9 mouse cellular contexts compared by ENCODE assay signal in genomic region chr9:110685591-110685990, GRCm38 (mm10). TPM values are rescaled to one million over a fixed set of nuclear protein-coding genes. Genes with fewer than 3 reads are reported as not detected.
DNase-seq lines count a peak whose midpoint lies in the region; ATAC-seq and TF ChIP-seq lines count a peak whose summit lies in the region.
"Had no signal": no experiment of that assay in that cellular context is flagged by ENCODE, and none has a peak within 500 bp of the region (broad histone marks: within the 10 kb centered on the region; RNA-seq: fewer than 3 reads in every experiment).

No protein-coding gene starts in this region.

- H3K27ac ChIP-seq in heart, adult 2 months: peak overlapping the region; percentile 79
- 0 out of 2 replicates have a peak overlapping the region, but pooled peaks have one; percentile 20 for H3K27ac ChIP-seq in midbrain, embryonic 14.5 days (replicated peaks; ENCODE audit: low read depth, low read length)
- H3K27ac ChIP-seq in midbrain, postnatal 0 days (ENCODE audit: low read depth, low read length): no peak overlapping the region
- H3K27ac ChIP-seq: liver, embryonic 15.5 days had no signal

- DNase-seq in heart, adult 2 months: peak in 1 of 2 experiments; percentile 46
- no peak for DNase-seq in heart, postnatal 25 days (ENCODE audit: low spot score)
- DNase-seq in midbrain, embryonic 14.5 days: no peak
- DNase-seq in midbrain, postnatal 0 days (ENCODE audit: low spot score): no peak
- DNase-seq in left cerebral cortex, adult 11 months (ENCODE audit: low spot score): no peak
- no peak for DNase-seq in embryo, embryonic 11 days

- no peaks in the 10 kb centered on the region; the same call in none of the 2 replicates for H3K36me3 ChIP-seq in heart, adult 2 months (ENCODE audit: control insufficient read depth, insufficient read depth, low read length)
- no peaks in the 10 kb centered on the region for H3K36me3 ChIP-seq in midbrain, embryonic 14.5 days (ENCODE audit: control insufficient read depth, insufficient read depth, low read length)
- no peaks in the 10 kb centered on the region for H3K36me3 ChIP-seq in midbrain, postnatal 0 days (ENCODE audit: insufficient read depth, low read length)
- H3K36me3 ChIP-seq in myocyte (ENCODE audit: control insufficient read depth, insufficient read depth): no peaks in the 10 kb centered on the region
- H3K36me3 ChIP-seq: liver, embryonic 15.5 days had no signal

- TF ChIP-seq POLR2A in heart, adult 2 months (IDR thresholded peaks at IDR 0.05; ENCODE audit: insufficient read depth, low read depth, low read length): no peak
- peak; percentile 31 for TF ChIP-seq POLR2A in myocyte (IDR thresholded peaks at IDR 0.05; ENCODE audit: insufficient read length, low read depth)

- no peak overlapping the region for H3K4me3 ChIP-seq in heart, adult 2 months
- no peak overlapping the region for H3K4me3 ChIP-seq in midbrain, embryonic 14.5 days (replicated peaks; ENCODE audit: low read depth, low read length)
- no peak overlapping the region for H3K4me3 ChIP-seq in midbrain, postnatal 0 days (ENCODE audit: low read depth, low read length)
- no peak overlapping the region for H3K4me3 ChIP-seq in myocyte
- H3K4me3 ChIP-seq: liver, embryonic 15.5 days had no signal

- no peaks in the 10 kb centered on the region; the same call in 1 of the 2 replicates for H3K79me2 ChIP-seq in heart, adult 2 months (replicated peaks; ENCODE audit: control insufficient read depth, insufficient read depth, low read length)
- peaks cover 14% of the 10 kb centered on the region for H3K79me2 ChIP-seq in myocyte (ENCODE audit: control insufficient read depth, insufficient read depth)

- no peaks in the 10 kb centered on the region for H3K27me3 ChIP-seq in heart, adult 2 months (ENCODE audit: control insufficient read depth, insufficient read depth, low read length)
- H3K27me3 ChIP-seq in midbrain, embryonic 14.5 days (ENCODE audit: control insufficient read depth, insufficient read depth, low read length): no peaks in the 10 kb centered on the region
- H3K27me3 ChIP-seq in midbrain, postnatal 0 days (ENCODE audit: insufficient read depth, low read length): no peaks in the 10 kb centered on the region
- H3K27me3 ChIP-seq in myocyte (ENCODE audit: control insufficient read depth, insufficient read depth, insufficient read length): no peaks in the 10 kb centered on the region
- H3K27me3 ChIP-seq: liver, embryonic 15.5 days had no signal

- peaks cover 39% of the 10 kb centered on the region for H3K4me1 ChIP-seq in heart, adult 2 months (ENCODE audit: control insufficient read depth, insufficient read depth, low read length)
- H3K4me1 ChIP-seq in midbrain, embryonic 14.5 days (ENCODE audit: control insufficient read depth, insufficient read depth, low read length): peaks cover 38% of the 10 kb centered on the region
- H3K4me1 ChIP-seq in midbrain, postnatal 0 days (ENCODE audit: insufficient read depth, low read length): peaks cover 15% of the 10 kb centered on the region; the same call in 1 of the 2 replicates

- 45% methylated on average over 5 of the region's 5 CpGs for WGBS in heart, adult 2 months
- WGBS in midbrain, embryonic 14.5 days: 81% methylated on average over 5 of the region's 5 CpGs
- WGBS in midbrain, postnatal 0 days: 84% methylated on average over 5 of the region's 5 CpGs

- TF ChIP-seq EP300 in heart, adult 2 months (IDR thresholded peaks at IDR 0.05; ENCODE audit: insufficient read depth, low read depth, low read length): no peak

- H3K4me2 ChIP-seq in midbrain, embryonic 14.5 days (ENCODE audit: low read length): no peak overlapping the region
- no peak overlapping the region for H3K4me2 ChIP-seq in midbrain, postnatal 0 days (ENCODE audit: low read depth, low read length, poor library complexity, severe bottlenecking)
- peak overlapping the region; percentile 86 for H3K4me2 ChIP-seq in myocyte (ENCODE audit: low read depth)
- H3K4me2 ChIP-seq: liver, embryonic 15.5 days had no signal

- H3K9me3 ChIP-seq in midbrain, embryonic 14.5 days (ENCODE audit: control insufficient read depth, low read length): no peaks in the 10 kb centered on the region
- H3K9me3 ChIP-seq in midbrain, postnatal 0 days (ENCODE audit: low read length): no peaks in the 10 kb centered on the region
- H3K9me3 ChIP-seq: liver, embryonic 15.5 days had no signal

- H3K9ac ChIP-seq in heart, adult 2 months (ENCODE audit: low read depth, low read length): no peak overlapping the region
- no peak overlapping the region for H3K9ac ChIP-seq in midbrain, embryonic 14.5 days (replicated peaks; ENCODE audit: low read length)
- H3K9ac ChIP-seq in midbrain, postnatal 0 days (replicated peaks; ENCODE audit: low read length, poor library complexity, severe bottlenecking): no peak overlapping the region
- H3K9ac ChIP-seq: liver, embryonic 15.5 days had no signal

- TF ChIP-seq CTCF in heart, adult 2 months (IDR thresholded peaks at IDR 0.05): no peak
- TF ChIP-seq CTCF in midbrain, postnatal 0 days (IDR thresholded peaks at IDR 0.05): no peak

- no peak; the same call in 1 of the 2 replicates for ATAC-seq in midbrain, embryonic 14.5 days (ENCODE audit: low FRiP score, low TSS enrichment)
- ATAC-seq in midbrain, postnatal 0 days (ENCODE audit: low FRiP score): no peak
- peak; percentile 59 for ATAC-seq in common myeloid progenitor, adult 5-6 weeks (replicated peaks; ENCODE audit: low read depth, poor library complexity, severe bottlenecking)

- intact Hi-C loops in heart, adult 2 months (cut with DNase I): no loop called here
- intact Hi-C loops in heart, postnatal 25 days (cut with DNase I): no loop called here

- H3ac ChIP-seq in myocyte (ENCODE audit: control insufficient read depth, insufficient read length): no peak overlapping the region

TF ChIP-seq in myocyte, 11 proteins besides CTCF, POLR2A, EP300 and RAD21:
- peak in 1 of 3 experiments; percentile 42 for TF ChIP-seq MYOD1 (IDR thresholded peaks at IDR 0.05; ENCODE audit: control insufficient read depth in 1 of 3, insufficient read length in 2 of 3, low read depth in 2 of 3)
- TF ChIP-seq E2F4 (IDR thresholded peaks at IDR 0.05; ENCODE audit: insufficient read depth): no peak
- peak in 1 of 3 experiments; percentile 31 for TF ChIP-seq MYOG (IDR thresholded peaks at IDR 0.05; ENCODE audit: control insufficient read depth in 1 of 3, insufficient read depth in 1 of 3, insufficient read length in 2 of 3, low read depth in 2 of 3)

RNA-seq across cellular contexts. Expression of gene Ccdc12, which starts 29.3 kb away (rescaled TPM):
- 10 to 100 TPM; 54.1 to 66.1 TPM for total RNA-seq in heart, adult 2 months (2021)
- polyA plus RNA-seq in heart, adult 2 months (2012; rRNA removed): 91.3 and 94.8 TPM in 2 replicates
- 10 to 100 TPM; 61.6 to 66.8 TPM for total RNA-seq in heart, postnatal 25 days (2021)
- polyA plus RNA-seq in midbrain, embryonic 14.5 days (2014; fragmentation: Nextera tagmentation; extraction: Ambion mirVana): 106 and 122 TPM in 2 replicates
- total RNA-seq in midbrain, postnatal 0 days (2014; rRNA removed): 25.0 and 51.6 TPM in 2 replicates
- 102 and 106 TPM in 2 replicates for polyA plus RNA-seq in midbrain, postnatal 0 days (2015; fragmentation: Nextera tagmentation; extraction: Ambion mirVana)
- total RNA-seq in common myeloid progenitor, adult 5-6 weeks (2017): 88.7 and 112 TPM in 2 replicates
- 59.2 TPM for polyA plus RNA-seq in myocyte (2012; fragmentation: generic; extraction: Trizol)

RNA-seq across cellular contexts. Expression of gene Nbeal2, which starts 31.6 kb away (rescaled TPM):
- 1 to 10 TPM; 7.6 to 8.5 TPM for total RNA-seq in heart, adult 2 months (2021)
- 18.4 and 18.8 TPM in 2 replicates for polyA plus RNA-seq in heart, adult 2 months (2012; rRNA removed)
- 1 to 10 TPM; 8.2 to 8.7 TPM for total RNA-seq in heart, postnatal 25 days (2021)
- 3.6 and 5.3 TPM in 2 replicates for polyA plus RNA-seq in midbrain, embryonic 14.5 days (2014; fragmentation: Nextera tagmentation; extraction: Ambion mirVana)
- total RNA-seq in midbrain, postnatal 0 days (2014; rRNA removed): 9.3 and 11.5 TPM in 2 replicates
- polyA plus RNA-seq in midbrain, postnatal 0 days (2015; fragmentation: Nextera tagmentation; extraction: Ambion mirVana): 3.9 and 4.0 TPM in 2 replicates
- total RNA-seq in common myeloid progenitor, adult 5-6 weeks (2017): 8.6 and 19.5 TPM in 2 replicates
- polyA plus RNA-seq in myocyte (2012; fragmentation: generic; extraction: Trizol): 3.3 TPM

RNA-seq across cellular contexts. Expression of gene Myl3, which starts 56.1 kb away (rescaled TPM):
- total RNA-seq in heart, adult 2 months (2021): over 10,000 TPM in 1 of 2 experiments, 1,000 to 10,000 TPM in 1; 9,326 to 11,139 TPM
- 9,227 and 12,279 TPM in 2 replicates for polyA plus RNA-seq in heart, adult 2 months (2012; rRNA removed)
- over 10,000 TPM; 11,742 to 12,072 TPM for total RNA-seq in heart, postnatal 25 days (2021)
- 0.25 TPM in 1 of 2 replicates, not detected in the other for polyA plus RNA-seq in midbrain, embryonic 14.5 days (2014; fragmentation: Nextera tagmentation; extraction: Ambion mirVana)
- 0.66 TPM in 1 of 2 replicates, not detected in the other for total RNA-seq in midbrain, postnatal 0 days (2014; rRNA removed)
- polyA plus RNA-seq in midbrain, postnatal 0 days (2015; fragmentation: Nextera tagmentation; extraction: Ambion mirVana): 0.29 TPM in 1 of 2 replicates, not detected in the other
- total RNA-seq in common myeloid progenitor, adult 5-6 weeks (2017): not detected in 2 replicates
- 0.22 TPM for polyA plus RNA-seq in myocyte (2012; fragmentation: generic; extraction: Trizol)

Comparison
In these comparisons a context has a peak if more than half of its experiments do, and no peak if none do; other contexts are left out.
1. RNA of gene Myl3, which starts 56.1 kb away (total RNA-seq): 11,742 to 12,072 TPM in heart, postnatal 25 days and 9,326 to 11,139 TPM in heart, adult 2 months; 0.66 TPM in midbrain, postnatal 0 days and not detected in common myeloid progenitor, adult 5-6 weeks; every median in the first group is over 1,000 times any median in the second.